Mouse (Mus musculus): ENCODE results near the gene Kctd11. TPM values are rescaled to one million over a fixed set of nuclear protein-coding genes. Genes with fewer than 3 reads are reported as not detected.
A peak's percentile ranks its signal among the peaks of the same experiment; 100 is the strongest.

Gene Kctd11
- polyA plus RNA-seq, 1 experiment from 2014 or later: 5.2 TPM

GRCm38 (mm10) chr11:69909174-69909573 is 28.0 kb upstream of the Kctd11 start:
- 91% methylated on average over 5 of the region's 5 CpGs for WGBS
- no peak for DNase-seq (ENCODE audit: low spot score)
- Histone ChIP-seq H3K4me3 (no peak overlapping the region), H3K4me1 (replicated peaks) (peaks cover 13% of the 10 kb centered on the region), H3K27me3 (ENCODE audit: insufficient read depth, poor library complexity, severe bottlenecking) (no peaks in the 10 kb centered on the region), H3K9me3 (no peaks in the 10 kb centered on the region), H3K27ac (no peak overlapping the region), H3K36me3 (peaks cover 95% of the 10 kb centered on the region)

GRCm38 (mm10) chr11:69908645-69909044 is 27.4 kb upstream of the Kctd11 start:
- Histone ChIP-seq H3K4me1 (replicated peaks) (peaks cover 11% of the 10 kb centered on the region), H3K27me3 (ENCODE audit: insufficient read depth, poor library complexity, severe bottlenecking) (no peaks in the 10 kb centered on the region), H3K27ac (no peak overlapping the region), H3K9me3 (no peaks in the 10 kb centered on the region), H3K36me3 (peaks cover 100% of the 10 kb centered on the region), H3K4me3 (no peak overlapping the region)
- 94% methylated on average over 11 of the region's 11 CpGs for WGBS
- no peak for DNase-seq (ENCODE audit: low spot score)

- Histone ChIP-seq H3K27ac (no peak overlapping the region), H3K27me3 (ENCODE audit: insufficient read depth, poor library complexity, severe bottlenecking) (no peaks in the 10 kb centered on the region), H3K4me1 (replicated peaks) (peaks cover 35% of the 10 kb centered on the region), H3K4me3 (peak overlapping the region; percentile 18; the same call in 1 of the 2 replicates), H3K9me3 (no peaks in the 10 kb centered on the region), H3K36me3 (peaks cover 65% of the 10 kb centered on the region)
- no peak for DNase-seq (ENCODE audit: low spot score)
- 95% methylated on average over 9 of the region's 9 CpGs for WGBS
Observed at GRCm38 (mm10) chr11:69904311-69904710, 23.1 kb upstream of the Kctd11 start.

- H3K27me3 ChIP-seq (ENCODE audit: insufficient read depth, poor library complexity, severe bottlenecking): no peaks in the 10 kb centered on the region
- no peaks in the 10 kb centered on the region for H3K9me3 ChIP-seq
- H3K36me3 ChIP-seq: peaks cover 51% of the 10 kb centered on the region
- peak overlapping the region; percentile 99; the same call in 1 of the 2 replicates for H3K27ac ChIP-seq
- peak overlapping the region; percentile 98 for H3K4me3 ChIP-seq
- WGBS: 93% methylated on average over 13 of the region's 13 CpGs
- no peak for DNase-seq (ENCODE audit: low spot score)
- peaks cover 49% of the 10 kb centered on the region for H3K4me1 ChIP-seq (replicated peaks)
Observed at GRCm38 (mm10) chr11:69902972-69903371, 21.8 kb upstream of the Kctd11 start.

- peak; percentile 30 for DNase-seq (ENCODE audit: low spot score)
- Histone ChIP-seq H3K36me3 (peaks cover 41% of the 10 kb centered on the region), H3K27me3 (ENCODE audit: insufficient read depth, poor library complexity, severe bottlenecking) (no peaks in the 10 kb centered on the region), H3K4me1 (replicated peaks) (peaks cover 50% of the 10 kb centered on the region), H3K9me3 (no peaks in the 10 kb centered on the region), H3K4me3 (peak overlapping the region; percentile 98), H3K27ac (peak overlapping the region; percentile 99)
- under 1% methylated on average over 39 of the region's 39 CpGs for WGBS
Observed at GRCm38 (mm10) chr11:69901993-69902392, 20.8 kb upstream of the Kctd11 start.

- WGBS: under 1% methylated on average over 42 of the region's 42 CpGs
- peaks cover 50% of the 10 kb centered on the region for H3K4me1 ChIP-seq (replicated peaks)
Observed at GRCm38 (mm10) chr11:69901406-69901846, 20.2 kb upstream of the Kctd11 start.

GRCm38 (mm10) chr11:69900471-69901405 is 19.5 kb upstream of the Kctd11 start, which contains the start of the genes 2810408A11Rik and Neurl4:
2810408A11Rik (minus strand) TSS chr11:69900987.
Neurl4 (plus strand) TSS chr11:69901072.
- under 1% methylated on average over 38 of the region's 38 CpGs for WGBS
- H3K27me3 ChIP-seq (ENCODE audit: insufficient read depth, poor library complexity, severe bottlenecking): no peaks in the 10 kb centered on the region
- no peaks in the 10 kb centered on the region for H3K9me3 ChIP-seq
- DNase-seq (ENCODE audit: low spot score): peak; percentile 92
- H3K4me1 ChIP-seq (replicated peaks): peaks cover 50% of the 10 kb centered on the region
- peak within 1 kb of the TSS; percentile 99 for H3K27ac ChIP-seq
- peaks cover 29% of the 10 kb centered on the region for H3K36me3 ChIP-seq
- peak within 1 kb of the TSS; percentile 98 for H3K4me3 ChIP-seq

More at GRCm38 (mm10) chr11:69901406-69901846, 20.2 kb upstream of the Kctd11 start:
- Histone ChIP-seq H3K9me3 (no peaks in the 10 kb centered on the region), H3K36me3 (peaks cover 36% of the 10 kb centered on the region), H3K27ac (peak overlapping the region; percentile 99), H3K27me3 (ENCODE audit: insufficient read depth, poor library complexity, severe bottlenecking) (no peaks in the 10 kb centered on the region), H3K4me3 (peak overlapping the region; percentile 98)
- peak; percentile 97 for DNase-seq (ENCODE audit: low spot score)

GRCm38 (mm10) chr11:69899870-69900269 is 18.7 kb upstream of the Kctd11 start:
- Histone ChIP-seq H3K27me3 (ENCODE audit: insufficient read depth, poor library complexity, severe bottlenecking) (no peaks in the 10 kb centered on the region), H3K9me3 (no peaks in the 10 kb centered on the region), H3K27ac (peak overlapping the region; percentile 99), H3K4me3 (peak overlapping the region; percentile 98), H3K4me1 (replicated peaks) (peaks cover 53% of the 10 kb centered on the region), H3K36me3 (peaks cover 20% of the 10 kb centered on the region)
- DNase-seq (ENCODE audit: low spot score): no peak
- 31% methylated on average over 4 of the region's 4 CpGs for WGBS

GRCm38 (mm10) chr11:69895291-69895690 is 14.1 kb upstream of the Kctd11 start, which contains the start of gene Acap1:
Acap1 (minus strand) TSS chr11:69895539.
- H3K27ac ChIP-seq: 0 out of 2 replicates have a peak within 1 kb of the TSS, but pooled peaks have one; percentile 16
- H3K27me3 ChIP-seq (ENCODE audit: insufficient read depth, poor library complexity, severe bottlenecking): no peaks in the 10 kb centered on the region
- no peak for DNase-seq (ENCODE audit: low spot score)
- peaks cover 33% of the 10 kb centered on the region for H3K4me1 ChIP-seq (replicated peaks)
- no peak within 1 kb of the TSS for H3K4me3 ChIP-seq
- no peaks in the 10 kb centered on the region for H3K36me3 ChIP-seq
- H3K9me3 ChIP-seq: no peaks in the 10 kb centered on the region
- WGBS: 75% methylated on average over 4 of the region's 4 CpGs

- Histone ChIP-seq H3K9me3 (no peaks in the 10 kb centered on the region), H3K4me3 (no peak overlapping the region), H3K27ac (no peak overlapping the region), H3K4me1 (replicated peaks) (peaks cover 26% of the 10 kb centered on the region), H3K27me3 (ENCODE audit: insufficient read depth, poor library complexity, severe bottlenecking) (no peaks in the 10 kb centered on the region), H3K36me3 (no peaks in the 10 kb centered on the region)
- WGBS: 85% methylated on average over 5 of the region's 5 CpGs
- no peak for DNase-seq (ENCODE audit: low spot score)
Observed at GRCm38 (mm10) chr11:69894671-69895070, 13.5 kb upstream of the Kctd11 start.

GRCm38 (mm10) chr11:69891482-69891881 is 10.3 kb upstream of the Kctd11 start:
- H3K9me3 ChIP-seq: no peaks in the 10 kb centered on the region
- WGBS: 85% methylated on average over 4 of the region's 4 CpGs
- DNase-seq (ENCODE audit: low spot score): no peak
- 0 out of 2 replicates have a peak, but pooled peaks cover 8% of the 10 kb centered on the region for H3K4me1 ChIP-seq (replicated peaks)
- no peaks in the 10 kb centered on the region for H3K27me3 ChIP-seq (ENCODE audit: insufficient read depth, poor library complexity, severe bottlenecking)
- no peak overlapping the region for H3K27ac ChIP-seq
- no peaks in the 10 kb centered on the region for H3K36me3 ChIP-seq
- no peak overlapping the region for H3K4me3 ChIP-seq

GRCm38 (mm10) chr11:69886907-69887635 is 5.9 kb upstream of the Kctd11 start:
- Histone ChIP-seq H3K36me3 (no peaks in the 10 kb centered on the region), H3K27me3 (ENCODE audit: insufficient read depth, poor library complexity, severe bottlenecking) (peaks cover 5% of the 10 kb centered on the region), H3K27ac (0 out of 2 replicates have a peak overlapping the region, but pooled peaks have one; percentile 12), H3K4me3 (no peak overlapping the region), H3K4me1 (replicated peaks) (peaks cover 16% of the 10 kb centered on the region; the same call in 1 of the 2 replicates), H3K9me3 (no peaks in the 10 kb centered on the region)
- DNase-seq (ENCODE audit: low spot score): no peak
- 75% methylated on average over 8 of the region's 8 CpGs for WGBS
